Mouse (Mus musculus): ENCODE measurements at regions not wholly inside any gene's neighbourhood (a gene's known extent, or its start where the extent isn't known, plus 50 kb on each side); places are given as distances from the start of the nearest gene placed in this dataset.

DNA sequence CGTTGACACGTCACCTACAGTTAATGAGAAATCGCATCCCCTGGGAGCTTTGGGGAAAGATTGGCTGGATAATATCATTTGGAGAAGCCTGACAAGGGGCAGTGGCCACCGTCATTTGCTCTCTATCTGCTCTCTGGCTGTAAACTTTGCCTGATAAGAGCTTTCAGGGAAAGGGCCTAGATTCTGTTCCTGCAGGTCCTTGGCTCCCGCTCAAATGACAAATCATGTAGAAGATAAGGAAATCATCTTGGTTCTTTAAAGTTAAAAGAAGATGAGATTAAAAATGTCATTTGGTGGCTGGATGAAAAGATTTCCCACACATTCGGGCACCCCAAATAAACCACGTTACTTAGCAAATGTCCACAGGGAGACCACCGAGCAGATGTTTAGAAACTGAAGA, 223.4 kb downstream of the Sipa1l2 start:
- no peaks in the 10 kb centered on the region for H3K36me3 ChIP-seq (ENCODE audit: control insufficient read depth, insufficient read depth, low read length)
- H3K27ac ChIP-seq (ENCODE audit: low read depth, low read length) = no peak overlapping the region
- ATAC-seq (replicated peaks; ENCODE audit: low FRiP score) = no peak
- no peak overlapping the region for H3K9ac ChIP-seq (ENCODE audit: low read depth, low read length)
- no peak overlapping the region for H3K4me2 ChIP-seq
- peaks cover 20% of the 10 kb centered on the region for H3K4me1 ChIP-seq (replicated peaks; ENCODE audit: control insufficient read depth, insufficient read depth, low read length)
- no peak overlapping the region for H3K4me3 ChIP-seq (ENCODE audit: low read depth, low read length)
- 40% methylated on average over 8 of the region's 8 CpGs for WGBS
- H3K27me3 ChIP-seq (replicated peaks; ENCODE audit: control insufficient read depth, insufficient read depth, low read length) = 0 out of 2 replicates have a peak, but pooled peaks cover 5% of the 10 kb centered on the region
- no peaks in the 10 kb centered on the region for H3K9me3 ChIP-seq (ENCODE audit: control insufficient read depth, low read length)
- no peak for DNase-seq (ENCODE audit: low spot score)

DNA sequence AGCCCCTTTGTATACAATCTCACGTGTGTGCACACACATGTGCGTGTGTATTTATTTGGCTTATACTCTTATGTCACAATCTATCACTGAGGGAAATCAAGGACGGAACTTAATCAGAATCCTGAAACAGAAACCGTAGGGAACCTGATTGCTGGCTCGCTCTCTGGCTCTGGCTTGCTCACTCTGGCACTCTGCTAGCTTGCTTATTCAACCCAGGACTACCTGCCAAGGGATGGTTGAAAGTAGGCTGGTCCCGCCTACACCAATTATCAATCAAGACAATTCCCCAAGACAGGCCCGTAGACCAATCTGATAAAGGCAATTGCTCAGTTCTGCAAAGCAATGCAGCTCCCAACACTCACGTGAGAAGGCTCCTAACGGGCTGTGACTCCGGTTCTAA, 224.0 kb downstream of the Sipa1l2 start:
- 74% methylated on average over 10 of the region's 10 CpGs for WGBS
- Histone ChIP-seq H3K36me3 (ENCODE audit: control insufficient read depth, insufficient read depth, low read length) (no peaks in the 10 kb centered on the region), H3K4me3 (ENCODE audit: low read depth, low read length) (no peak overlapping the region), H3K27me3 (replicated peaks; ENCODE audit: control insufficient read depth, insufficient read depth, low read length) (0 out of 2 replicates have a peak, but pooled peaks cover 5% of the 10 kb centered on the region), H3K27ac (ENCODE audit: low read depth, low read length) (no peak overlapping the region), H3K9ac (ENCODE audit: low read depth, low read length) (no peak overlapping the region), H3K4me2 (no peak overlapping the region), H3K4me1 (replicated peaks; ENCODE audit: control insufficient read depth, insufficient read depth, low read length) (peaks cover 20% of the 10 kb centered on the region), H3K9me3 (ENCODE audit: control insufficient read depth, low read length) (no peaks in the 10 kb centered on the region)
- ATAC-seq (replicated peaks; ENCODE audit: low FRiP score) (no peak), DNase-seq (ENCODE audit: low spot score) (no peak)

DNA sequence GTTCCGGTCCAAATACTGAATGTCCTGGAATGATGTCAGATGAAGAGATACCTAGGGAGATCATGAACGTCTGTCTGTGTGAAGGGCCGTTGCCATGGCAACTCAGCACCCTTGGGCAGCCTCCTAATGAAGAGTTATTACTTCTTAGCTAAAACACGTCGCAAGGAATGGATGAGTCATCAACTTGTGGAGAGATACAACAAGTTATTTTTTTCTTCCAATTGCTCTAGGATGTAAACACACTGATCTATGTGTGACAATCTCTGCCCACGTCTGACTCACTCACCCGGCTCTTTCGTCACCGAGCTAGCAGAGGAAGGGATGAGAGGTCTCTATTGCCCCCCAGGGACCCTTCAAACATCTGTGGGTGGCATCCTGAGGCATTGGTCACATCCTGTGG, 225.7 kb downstream of the Sipa1l2 start:
- Histone ChIP-seq H3K36me3 (ENCODE audit: control insufficient read depth, insufficient read depth, low read length) (no peaks in the 10 kb centered on the region), H3K27me3 (replicated peaks; ENCODE audit: control insufficient read depth, insufficient read depth, low read length) (0 out of 2 replicates have a peak, but pooled peaks cover 5% of the 10 kb centered on the region), H3K4me1 (replicated peaks; ENCODE audit: control insufficient read depth, insufficient read depth, low read length) (peaks cover 13% of the 10 kb centered on the region), H3K4me2 (no peak overlapping the region), H3K9ac (ENCODE audit: low read depth, low read length) (no peak overlapping the region), H3K9me3 (ENCODE audit: control insufficient read depth, low read length) (no peaks in the 10 kb centered on the region), H3K4me3 (ENCODE audit: low read depth, low read length) (no peak overlapping the region), H3K27ac (ENCODE audit: low read depth, low read length) (no peak overlapping the region)
- no peak for ATAC-seq (replicated peaks; ENCODE audit: low FRiP score)
- 50% methylated on average over 9 of the region's 9 CpGs for WGBS
- DNase-seq (ENCODE audit: low spot score) = no peak

DNA sequence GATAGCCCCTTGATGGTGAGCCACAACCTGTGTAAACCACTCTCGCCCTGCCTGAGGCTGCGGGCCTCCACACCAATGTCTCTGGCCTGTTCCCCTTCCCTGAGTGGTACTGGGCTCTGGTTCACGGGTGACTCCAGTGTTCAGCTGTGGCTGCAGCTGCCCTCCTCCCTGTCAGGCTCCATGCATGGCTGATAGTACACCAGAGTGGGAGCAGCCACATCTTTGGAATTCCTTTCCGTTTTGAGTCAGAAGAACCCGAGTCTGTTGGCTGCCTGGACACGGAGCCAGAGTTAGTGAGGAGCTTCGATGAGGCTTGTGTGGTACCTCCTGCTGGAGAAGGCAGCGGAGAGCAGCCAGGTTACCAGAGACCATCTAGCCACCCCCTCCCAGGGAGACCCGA, 227.1 kb downstream of the Sipa1l2 start:
- DNase-seq (ENCODE audit: low spot score) (no peak), ATAC-seq (replicated peaks; ENCODE audit: low FRiP score) (no peak)
- Histone ChIP-seq H3K27ac (ENCODE audit: low read depth, low read length) (no peak overlapping the region), H3K4me3 (ENCODE audit: low read depth, low read length) (no peak overlapping the region), H3K36me3 (ENCODE audit: control insufficient read depth, insufficient read depth, low read length) (no peaks in the 10 kb centered on the region), H3K9me3 (ENCODE audit: control insufficient read depth, low read length) (no peaks in the 10 kb centered on the region), H3K9ac (ENCODE audit: low read depth, low read length) (no peak overlapping the region), H3K4me1 (replicated peaks; ENCODE audit: control insufficient read depth, insufficient read depth, low read length) (peaks cover 9% of the 10 kb centered on the region), H3K27me3 (replicated peaks; ENCODE audit: control insufficient read depth, insufficient read depth, low read length) (0 out of 2 replicates have a peak, but pooled peaks cover 5% of the 10 kb centered on the region), H3K4me2 (no peak overlapping the region)
- 68% methylated on average over 9 of the region's 9 CpGs for WGBS

DNA sequence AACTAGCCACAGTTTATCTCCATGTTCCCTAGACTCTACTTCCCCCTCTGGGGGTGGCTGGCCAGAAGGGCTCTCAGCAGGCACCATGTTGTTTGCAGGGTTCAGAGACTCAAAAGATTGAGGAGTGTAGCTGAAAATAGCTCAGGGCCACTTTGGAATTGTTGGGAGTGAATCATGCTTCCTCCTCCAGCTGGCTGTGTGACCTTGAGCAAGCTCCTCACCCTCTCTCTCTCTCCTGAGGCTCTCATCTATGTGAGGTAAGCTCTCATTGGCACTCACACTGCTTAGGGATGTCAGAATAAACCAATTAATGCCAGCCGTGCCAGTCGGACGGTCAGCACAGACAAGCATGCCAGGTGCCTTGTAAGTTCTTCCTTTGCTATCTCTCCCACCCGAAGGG, 228.0 kb downstream of the Sipa1l2 start:
- Histone ChIP-seq H3K4me2 (no peak overlapping the region), H3K27me3 (replicated peaks; ENCODE audit: control insufficient read depth, insufficient read depth, low read length) (no peaks in the 10 kb centered on the region), H3K9me3 (ENCODE audit: control insufficient read depth, low read length) (no peaks in the 10 kb centered on the region), H3K9ac (ENCODE audit: low read depth, low read length) (no peak overlapping the region), H3K36me3 (ENCODE audit: control insufficient read depth, insufficient read depth, low read length) (no peaks in the 10 kb centered on the region), H3K27ac (ENCODE audit: low read depth, low read length) (no peak overlapping the region), H3K4me1 (replicated peaks; ENCODE audit: control insufficient read depth, insufficient read depth, low read length) (0 out of 2 replicates have a peak, but pooled peaks cover 3% of the 10 kb centered on the region), H3K4me3 (ENCODE audit: low read depth, low read length) (no peak overlapping the region)
- DNase-seq (ENCODE audit: low spot score) (no peak), ATAC-seq (replicated peaks; ENCODE audit: low FRiP score) (no peak)
- WGBS = 77% methylated on average over 4 of the region's 4 CpGs

DNA sequence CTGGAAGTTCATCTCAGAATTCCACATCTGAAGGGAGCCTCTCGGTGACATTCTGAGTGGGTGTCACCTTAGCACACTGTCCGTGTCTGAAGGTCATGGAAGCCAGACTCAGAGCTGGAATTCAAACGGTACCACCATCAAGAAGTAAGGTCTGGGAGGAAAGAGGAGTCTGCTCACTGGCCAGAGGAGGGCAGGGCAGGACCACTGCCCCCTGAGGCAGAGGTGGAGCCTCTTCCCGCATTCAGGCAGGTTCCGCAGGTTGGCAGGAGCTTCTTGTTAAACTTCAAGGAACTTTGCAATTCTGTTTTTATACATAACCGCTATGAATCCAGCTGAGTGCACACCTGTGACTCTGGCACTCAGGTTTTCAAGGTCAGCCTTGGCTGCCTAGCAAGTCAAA, 231.4 kb downstream of the Sipa1l2 start:
- DNase-seq (ENCODE audit: low spot score) (no peak), ATAC-seq (replicated peaks; ENCODE audit: low FRiP score) (no peak)
- Histone ChIP-seq H3K4me1 (replicated peaks; ENCODE audit: control insufficient read depth, insufficient read depth, low read length) (0 out of 2 replicates have a peak, but pooled peaks cover 3% of the 10 kb centered on the region), H3K4me2 (no peak overlapping the region), H3K9ac (ENCODE audit: low read depth, low read length) (no peak overlapping the region), H3K27me3 (replicated peaks; ENCODE audit: control insufficient read depth, insufficient read depth, low read length) (no peaks in the 10 kb centered on the region), H3K4me3 (ENCODE audit: low read depth, low read length) (no peak overlapping the region), H3K27ac (ENCODE audit: low read depth, low read length) (no peak overlapping the region), H3K36me3 (ENCODE audit: control insufficient read depth, insufficient read depth, low read length) (no peaks in the 10 kb centered on the region), H3K9me3 (ENCODE audit: control insufficient read depth, low read length) (no peaks in the 10 kb centered on the region)
- 32% methylated on average over 6 of the region's 6 CpGs for WGBS

DNA sequence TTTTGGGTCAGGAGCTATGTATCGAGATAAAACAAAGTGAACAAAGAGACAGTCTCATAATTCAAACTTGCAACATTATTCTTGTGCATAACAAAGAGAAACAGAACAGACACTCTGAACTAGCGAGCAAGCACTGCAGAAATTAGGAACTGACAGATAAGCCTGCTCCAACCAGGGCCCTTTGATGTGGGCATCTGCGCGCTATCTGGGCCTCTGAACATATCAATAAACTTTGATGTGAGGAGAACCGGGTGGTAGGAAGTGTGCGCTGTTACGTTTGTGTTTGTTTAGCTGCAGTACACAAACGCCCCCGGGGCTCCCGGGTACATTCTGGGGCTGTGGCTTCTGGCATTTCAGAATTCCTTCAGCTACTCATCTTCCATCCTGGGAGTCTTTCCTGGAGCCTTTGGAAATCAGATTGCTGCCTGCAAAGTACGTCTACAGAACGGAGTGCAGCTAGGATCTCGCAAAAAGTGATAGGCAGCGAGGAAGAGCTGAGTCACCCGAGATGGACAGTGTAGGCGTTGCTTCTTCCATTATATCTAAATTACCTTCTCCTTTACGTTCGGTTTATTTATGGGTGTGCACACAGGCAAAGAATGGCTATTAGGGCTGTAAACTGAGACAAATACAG, 232.0 kb downstream of the Sipa1l2 start:
- ATAC-seq (replicated peaks; ENCODE audit: low FRiP score) (no peak), DNase-seq (ENCODE audit: low spot score) (no peak)
- Histone ChIP-seq H3K4me2 (no peak overlapping the region), H3K4me1 (replicated peaks; ENCODE audit: control insufficient read depth, insufficient read depth, low read length) (0 out of 2 replicates have a peak, but pooled peaks cover 3% of the 10 kb centered on the region), H3K36me3 (ENCODE audit: control insufficient read depth, insufficient read depth, low read length) (no peaks in the 10 kb centered on the region), H3K9ac (ENCODE audit: low read depth, low read length) (no peak overlapping the region), H3K9me3 (ENCODE audit: control insufficient read depth, low read length) (no peaks in the 10 kb centered on the region), H3K27ac (ENCODE audit: low read depth, low read length) (no peak overlapping the region), H3K4me3 (ENCODE audit: low read depth, low read length) (no peak overlapping the region), H3K27me3 (replicated peaks; ENCODE audit: control insufficient read depth, insufficient read depth, low read length) (no peaks in the 10 kb centered on the region)
- WGBS = 39% methylated on average over 18 of the region's 18 CpGs

DNA sequence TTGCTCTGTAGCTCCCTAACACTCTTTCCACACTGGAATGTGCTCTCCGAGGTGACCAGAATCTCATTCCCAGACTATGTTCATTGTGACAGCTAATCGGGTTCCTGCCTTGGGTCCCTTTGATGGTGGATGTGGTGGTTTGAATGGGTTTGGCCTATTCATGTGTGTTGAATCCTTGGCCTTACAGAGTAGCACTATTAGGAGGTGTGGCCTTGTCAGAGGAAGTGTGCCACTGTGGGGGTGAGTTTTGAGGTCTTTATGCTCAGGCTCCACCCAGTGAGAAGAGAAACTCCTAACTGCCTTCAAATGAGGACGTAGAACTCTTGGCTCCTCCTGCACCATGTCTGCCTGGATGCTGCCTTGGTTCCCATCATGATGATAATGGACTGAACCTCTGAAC, 232.8 kb downstream of the Sipa1l2 start:
- Histone ChIP-seq H3K4me1 (replicated peaks; ENCODE audit: control insufficient read depth, insufficient read depth, low read length) (0 out of 2 replicates have a peak, but pooled peaks cover 3% of the 10 kb centered on the region), H3K4me3 (ENCODE audit: low read depth, low read length) (no peak overlapping the region), H3K27me3 (replicated peaks; ENCODE audit: control insufficient read depth, insufficient read depth, low read length) (no peaks in the 10 kb centered on the region), H3K27ac (ENCODE audit: low read depth, low read length) (no peak overlapping the region), H3K9ac (ENCODE audit: low read depth, low read length) (no peak overlapping the region), H3K36me3 (ENCODE audit: control insufficient read depth, insufficient read depth, low read length) (no peaks in the 10 kb centered on the region), H3K4me2 (no peak overlapping the region), H3K9me3 (ENCODE audit: control insufficient read depth, low read length) (no peaks in the 10 kb centered on the region)
- WGBS = 50% methylated on average over 3 of the region's 3 CpGs
- ATAC-seq (replicated peaks; ENCODE audit: low FRiP score) = no peak
- DNase-seq (ENCODE audit: low spot score) = no peak

All from liver, embryonic 11.5 days (tissue).